Mouse (Mus musculus): ENCODE results near the gene Plpp3. TPM values are rescaled to one million over a fixed set of nuclear protein-coding genes. Genes with fewer than 3 reads are reported as not detected.

Plpp3 gene
- polyA plus RNA-seq, 1 experiment from 2014 or later: 70.9 TPM

- WGBS: 48% methylated on average over 9 of the region's 9 CpGs
- Histone ChIP-seq H3K4me1 (replicated peaks) (peaks cover 46% of the 10 kb centered on the region), H3K9ac (no peak overlapping the region), H3K27me3 (no peaks in the 10 kb centered on the region), H3K4me2 (no peak overlapping the region), H3K27ac (replicated peaks) (no peak overlapping the region), H3K36me3 (peaks cover 16% of the 10 kb centered on the region; the same call in 1 of the 2 replicates), H3K4me3 (no peak overlapping the region), H3K9me3 (no peaks in the 10 kb centered on the region)
- ATAC-seq (ENCODE audit: low read depth): no peak
Observed at GRCm38 (mm10) chr4:105196099-105196498, 39.0 kb downstream of the Plpp3 start.

GRCm38 (mm10) chr4:105196993-105197765, 40.0 kb downstream of the Plpp3 start:
- no peaks in the 10 kb centered on the region for H3K9me3 ChIP-seq
- H3K4me1 ChIP-seq (replicated peaks): peaks cover 39% of the 10 kb centered on the region
- 77% methylated on average over 9 of the region's 9 CpGs for WGBS
- H3K4me3 ChIP-seq: no peak overlapping the region
- H3K9ac ChIP-seq: no peak overlapping the region
- no peaks in the 10 kb centered on the region for H3K27me3 ChIP-seq
- H3K4me2 ChIP-seq: no peak overlapping the region
- H3K36me3 ChIP-seq: peaks cover 16% of the 10 kb centered on the region; the same call in 1 of the 2 replicates
- no peak for ATAC-seq (ENCODE audit: low read depth)
- no peak overlapping the region for H3K27ac ChIP-seq (replicated peaks)

- no peak overlapping the region for H3K27ac ChIP-seq (replicated peaks)
- H3K4me3 ChIP-seq: no peak overlapping the region
- 96% methylated on average over 5 of the region's 5 CpGs for WGBS
- H3K36me3 ChIP-seq: peaks cover 16% of the 10 kb centered on the region; the same call in 1 of the 2 replicates
- no peak overlapping the region for H3K9ac ChIP-seq
- no peaks in the 10 kb centered on the region for H3K27me3 ChIP-seq
- no peak for ATAC-seq (ENCODE audit: low read depth)
- no peak overlapping the region for H3K4me2 ChIP-seq
- H3K9me3 ChIP-seq: no peaks in the 10 kb centered on the region
- H3K4me1 ChIP-seq (replicated peaks): peaks cover 41% of the 10 kb centered on the region
Observed at GRCm38 (mm10) chr4:105198696-105199095, 41.5 kb downstream of the Plpp3 start.

- no peak for ATAC-seq (ENCODE audit: low read depth)
- Histone ChIP-seq H3K9ac (no peak overlapping the region), H3K4me1 (replicated peaks) (peaks cover 47% of the 10 kb centered on the region), H3K9me3 (no peaks in the 10 kb centered on the region), H3K4me3 (no peak overlapping the region), H3K4me2 (no peak overlapping the region), H3K27me3 (no peaks in the 10 kb centered on the region), H3K36me3 (peaks cover 16% of the 10 kb centered on the region; the same call in 1 of the 2 replicates), H3K27ac (replicated peaks) (no peak overlapping the region)
- 75% methylated on average over 8 of the region's 8 CpGs for WGBS
Observed at GRCm38 (mm10) chr4:105199345-105199744, 42.2 kb downstream of the Plpp3 start.

- peaks cover 11% of the 10 kb centered on the region; the same call in 1 of the 2 replicates for H3K36me3 ChIP-seq
- 36% methylated on average over 14 of the region's 14 CpGs for WGBS
- no peak for ATAC-seq (ENCODE audit: low read depth)
- H3K4me2 ChIP-seq: no peak overlapping the region
- no peaks in the 10 kb centered on the region for H3K27me3 ChIP-seq
- H3K4me3 ChIP-seq: no peak overlapping the region
- no peak overlapping the region for H3K9ac ChIP-seq
- H3K4me1 ChIP-seq (replicated peaks): peaks cover 55% of the 10 kb centered on the region
- H3K9me3 ChIP-seq: no peaks in the 10 kb centered on the region
- H3K27ac ChIP-seq (replicated peaks): no peak overlapping the region
Observed at GRCm38 (mm10) chr4:105200624-105201524, 43.7 kb downstream of the Plpp3 start.

GRCm38 (mm10) chr4:105202439-105202838, 45.3 kb downstream of the Plpp3 start:
- no peaks in the 10 kb centered on the region for H3K27me3 ChIP-seq
- H3K9ac ChIP-seq: no peak overlapping the region
- no peak overlapping the region for H3K27ac ChIP-seq (replicated peaks)
- H3K4me1 ChIP-seq (replicated peaks): peaks cover 66% of the 10 kb centered on the region
- WGBS: 90% methylated on average over 3 of the region's 3 CpGs
- no peak for ATAC-seq (ENCODE audit: low read depth)
- no peaks in the 10 kb centered on the region for H3K9me3 ChIP-seq
- H3K4me3 ChIP-seq: no peak overlapping the region
- H3K4me2 ChIP-seq: no peak overlapping the region
- peaks cover 9% of the 10 kb centered on the region; the same call in 1 of the 2 replicates for H3K36me3 ChIP-seq

- H3K4me3 ChIP-seq: no peak overlapping the region
- no peak overlapping the region for H3K9ac ChIP-seq
- no peak overlapping the region for H3K27ac ChIP-seq (replicated peaks)
- peaks cover 67% of the 10 kb centered on the region for H3K4me1 ChIP-seq (replicated peaks)
- peaks cover 6% of the 10 kb centered on the region for H3K36me3 ChIP-seq
- no peak overlapping the region for H3K4me2 ChIP-seq
- 84% methylated on average over 2 of the region's 2 CpGs for WGBS
- H3K9me3 ChIP-seq: no peaks in the 10 kb centered on the region
- ATAC-seq (ENCODE audit: low read depth): no peak
- H3K27me3 ChIP-seq: no peaks in the 10 kb centered on the region
Observed at GRCm38 (mm10) chr4:105203303-105203761, 46.2 kb downstream of the Plpp3 start.

- H3K9ac ChIP-seq: no peak overlapping the region
- no peaks in the 10 kb centered on the region for H3K27me3 ChIP-seq
- no peak for ATAC-seq (ENCODE audit: low read depth)
- 64% methylated on average over 9 of the region's 9 CpGs for WGBS
- no peak overlapping the region for H3K27ac ChIP-seq (replicated peaks)
- H3K4me3 ChIP-seq: no peak overlapping the region
- H3K36me3 ChIP-seq: peaks cover 9% of the 10 kb centered on the region
- H3K4me1 ChIP-seq (replicated peaks): peaks cover 66% of the 10 kb centered on the region
- no peak overlapping the region for H3K4me2 ChIP-seq
- H3K9me3 ChIP-seq: no peaks in the 10 kb centered on the region
Observed at GRCm38 (mm10) chr4:105204071-105204470, 46.9 kb downstream of the Plpp3 start.

- Histone ChIP-seq H3K9me3 (no peaks in the 10 kb centered on the region), H3K27ac (replicated peaks) (peak overlapping the region; percentile 56; the same call in 1 of the 2 replicates), H3K36me3 (peaks cover 19% of the 10 kb centered on the region), H3K4me3 (no peak overlapping the region), H3K9ac (no peak overlapping the region), H3K4me2 (no peak overlapping the region), H3K27me3 (no peaks in the 10 kb centered on the region), H3K4me1 (replicated peaks) (peaks cover 57% of the 10 kb centered on the region)
- 36% methylated on average over 15 of the region's 15 CpGs for WGBS
- 0 out of 2 replicates have a peak, but pooled peaks have one; percentile 23 for ATAC-seq (ENCODE audit: low read depth)
Observed at GRCm38 (mm10) chr4:105205045-105205851, 48.1 kb downstream of the Plpp3 start.

GRCm38 (mm10) chr4:105206102-105206501, 49.0 kb downstream of the Plpp3 start:
- no peaks in the 10 kb centered on the region for H3K27me3 ChIP-seq
- H3K36me3 ChIP-seq: peaks cover 24% of the 10 kb centered on the region
- no peak overlapping the region for H3K4me3 ChIP-seq
- H3K27ac ChIP-seq (replicated peaks): 0 out of 2 replicates have a peak overlapping the region, but pooled peaks have one; percentile 29
- H3K9me3 ChIP-seq: no peaks in the 10 kb centered on the region
- no peak for ATAC-seq (ENCODE audit: low read depth)
- H3K9ac ChIP-seq: no peak overlapping the region
- H3K4me1 ChIP-seq (replicated peaks): peaks cover 50% of the 10 kb centered on the region
- no peak overlapping the region for H3K4me2 ChIP-seq
- 83% methylated on average over 6 of the region's 6 CpGs for WGBS

GRCm38 (mm10) chr4:105206995-105207394, 49.8 kb downstream of the Plpp3 start:
- Histone ChIP-seq H3K36me3 (peaks cover 31% of the 10 kb centered on the region), H3K4me1 (replicated peaks) (peaks cover 47% of the 10 kb centered on the region), H3K9ac (no peak overlapping the region), H3K9me3 (no peaks in the 10 kb centered on the region), H3K27me3 (no peaks in the 10 kb centered on the region), H3K4me3 (no peak overlapping the region), H3K4me2 (no peak overlapping the region), H3K27ac (replicated peaks) (0 out of 2 replicates have a peak overlapping the region, but pooled peaks have one; percentile 9)
- ATAC-seq (ENCODE audit: low read depth): no peak
- 47% methylated on average over 8 of the region's 8 CpGs for WGBS

Data from neural tube, embryonic 13.5 days (tissue).